Mouse (Mus musculus) kidney, embryonic 14.5 days (tissue): ENCODE results near the gene Phox2b. TPM values are rescaled to one million over a fixed set of nuclear protein-coding genes. Genes with fewer than 3 reads are reported as not detected.

Source experiments
- ATAC-seq: fragments of 200-750 bp; cut with Nextera tagmentation; 2 replicates; pipeline ENCODE4 v1.8.0; 2017; ENCODE audit warnings: moderate number of reproducible peaks, mild to moderate bottlenecking, moderate TSS enrichment, moderate library complexity; ENCODE audit not compliant: low FRiP score, low TSS enrichment
- H3K27ac ChIP-seq: fragments of 300-500 bp; sonication (generic); 2 replicates; pipeline ENCODE4 v1.5.1; 2014; ENCODE audit warnings: low read depth, mild to moderate bottlenecking, low read length, moderate library complexity, mixed read lengths
- H3K27me3 ChIP-seq: fragments of 300-500 bp; sonication (generic); 2 replicates; pipeline ENCODE4 v1.6.1; 2014; ENCODE audit warnings: mild to moderate bottlenecking, low read length; ENCODE audit not compliant: control insufficient read depth, insufficient read depth
- H3K36me3 ChIP-seq: fragments of 300-500 bp; sonication (generic); 2 replicates; pipeline ENCODE4 v1.6.1; 2014; ENCODE audit warnings: low read length, mixed read lengths; ENCODE audit not compliant: control insufficient read depth, insufficient read depth
- H3K4me1 ChIP-seq: fragments of 300-500 bp; sonication (generic); 2 replicates; pipeline ENCODE4 v1.6.1; 2014; ENCODE audit warnings: low read length, mixed read lengths; ENCODE audit not compliant: control insufficient read depth, insufficient read depth
- H3K4me2 ChIP-seq: fragments of 300-500 bp; sonication (generic); replicated peaks from 2 replicates; pipeline ENCODE4 v1.6.1; 2014; ENCODE audit warnings: low read depth, mild to moderate bottlenecking, low read length
- H3K4me3 ChIP-seq: fragments of 300-500 bp; sonication (generic); 2 replicates; pipeline ENCODE4 v1.5.1; 2014; ENCODE audit warnings: mild to moderate bottlenecking, low read length
- H3K9ac ChIP-seq: fragments of 300-500 bp; sonication (generic); 2 replicates; pipeline ENCODE4 v1.6.1; 2014; ENCODE audit warnings: low read depth, mild to moderate bottlenecking, low read length, moderate library complexity
- H3K9me3 ChIP-seq: fragments of 300-500 bp; sonication (generic); 2 replicates; pipeline ENCODE4 v1.6.1; 2016; ENCODE audit warnings: low read length; ENCODE audit not compliant: control insufficient read depth
- WGBS: fragments of 180-500 bp; shearing (Covaris S2); extraction: QIAGEN DNeasy Blood & Tissue Kit; methylation state at CpG from one replicate; pipeline ENCODE4 v1.1.7; 2014; 5-methylcytosine and 5-hydroxymethylcytosine counted together
- microRNA-seq: library from miRNA; unstranded; fragments of <30 nt; microRNA quantifications from one replicate; pipeline ENCODE4, GENCODE M21; 2016
- polyA plus RNA-seq: library from polyadenylated mRNA; unstranded; fragments of >200 nt; fragmentation: Nextera tagmentation; extraction: Ambion mirVana; gene quantifications from 2 replicates; pipeline ENCODE4 v1.2.1, GENCODE M21; 2014

The Phox2b gene
- polyA plus RNA-seq, 1 experiment from 2014 or later: not detected

DNA sequence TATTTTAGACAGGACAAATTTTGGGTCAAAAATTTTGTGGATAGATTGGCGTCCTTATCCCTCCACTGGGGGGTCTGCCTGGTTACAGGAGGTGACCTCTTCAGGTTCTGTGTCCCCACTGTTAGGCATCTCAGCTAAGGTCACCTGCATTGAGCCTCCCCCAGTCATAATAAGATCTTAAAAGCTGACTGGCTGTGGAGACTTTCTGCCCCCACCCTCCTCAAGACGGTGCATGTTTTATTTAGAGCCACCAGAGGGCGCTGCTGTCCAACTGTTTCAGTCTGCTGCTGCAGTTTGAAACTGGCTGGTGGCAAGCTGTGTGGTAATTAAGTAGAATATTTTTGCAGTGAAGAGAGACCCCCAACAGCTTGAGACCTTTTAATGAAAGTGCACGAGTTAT is 51.1 kb downstream of the Phox2b start:
- no peak overlapping the region for H3K4me3 ChIP-seq
- H3K27me3 ChIP-seq: no peaks in the 10 kb centered on the region
- H3K9ac ChIP-seq: no peak overlapping the region
- no peaks in the 10 kb centered on the region for H3K4me1 ChIP-seq
- no peak overlapping the region for H3K4me2 ChIP-seq
- H3K36me3 ChIP-seq: no peaks in the 10 kb centered on the region
- H3K27ac ChIP-seq: no peak overlapping the region
- ATAC-seq: no peak
- WGBS: 18% methylated on average over 4 of the region's 4 CpGs
- no peaks in the 10 kb centered on the region for H3K9me3 ChIP-seq

Small RNA genes within 50 kb of the gene (microRNA-seq; reads per million reads assigned to microRNA genes)
- not detected for gene Gm23841

Other genes with a start within 250 kb of the Phox2b start
- gene Tmem33, start 161.3 kb upstream of the Phox2b start, polyA plus RNA-seq: 90.9 and 109 TPM in 2 replicates
- 125 and 128 TPM in 2 replicates for gene Slc30a9, start 207.7 kb upstream of the Phox2b start, polyA plus RNA-seq